Mouse (Mus musculus) adrenal gland, adult 8-10 months (tissue): ENCODE measurements around the gene Dhdh. TPM values are rescaled to one million over a fixed set of nuclear protein-coding genes. Genes with fewer than 3 reads are reported as not detected.
"Not testable (repeated sequence)": the region's sequence is repeated elsewhere in the genome, so short reads cannot be mapped to it uniquely, and the experiment has no call there.

ENCODE experiments used
- DNase-seq: peaks from one replicate; pipeline ENCODE4 v3.0.0; 2022
- total RNA-seq, 4 experiments: library from RNA; stranded (reverse); gene quantifications; 2 replicates each; pipeline ENCODE4 v1.2.4; 2022

Gene Dhdh
- total RNA-seq, 4 experiments from 2014 or later = 65.1 to 80.0 (median 69.2) TPM

GRCm38 (mm10) chr7:45509912-45510787 lies 21.5 kb upstream of the Dhdh start, which contains the start of gene Nucb1:
Gene Nucb1, minus strand, starts transcription at chr7:45510406.
- DNase-seq = peak; percentile 93

- no peak for DNase-seq
These were observed 20.7 kb upstream of the Dhdh start for GRCm38 (mm10) chr7:45509181-45509882.

GRCm38 (mm10) chr7:45508561-45508960 lies 20.0 kb upstream of the Dhdh start:
- DNase-seq = no peak

- DNase-seq = no peak
These were observed 19.0 kb upstream of the Dhdh start for GRCm38 (mm10) chr7:45507583-45507982.

GRCm38 (mm10) chr7:45498427-45498826 lies 9.8 kb upstream of the Dhdh start:
- no peak for DNase-seq

- no peak for DNase-seq
These were observed 5.9 kb upstream of the Dhdh start for GRCm38 (mm10) chr7:45494548-45494947.

- DNase-seq = no peak
These were observed 4.3 kb upstream of the Dhdh start for GRCm38 (mm10) chr7:45492951-45493350.

GRCm38 (mm10) chr7:45492225-45492844 lies 3.7 kb upstream of the Dhdh start:
- DNase-seq = no peak

- DNase-seq = peak; percentile 62
These were observed 2.7 kb upstream of the Dhdh start for GRCm38 (mm10) chr7:45491264-45491663.

- DNase-seq = no peak
These were observed 2.2 kb upstream of the Dhdh start for GRCm38 (mm10) chr7:45490822-45491221.

GRCm38 (mm10) chr7:45489578-45489977 lies 973 bp upstream of the Dhdh start:
- DNase-seq = no peak

- no peak for DNase-seq
These were observed 728 bp downstream of the Dhdh start for GRCm38 (mm10) chr7:45487861-45488292.

GRCm38 (mm10) chr7:45486761-45487415 lies 1.7 kb downstream of the Dhdh start, which contains the start of gene Gm45808:
Gene Gm45808, minus strand, starts transcription at chr7:45486811.
- DNase-seq = no peak

GRCm38 (mm10) chr7:45486158-45486557 lies 2.4 kb downstream of the Dhdh start:
- DNase-seq = no peak

GRCm38 (mm10) chr7:45484985-45485384 lies 3.6 kb downstream of the Dhdh start:
- not testable (repeated sequence) for DNase-seq

GRCm38 (mm10) chr7:45482166-45482565 lies 6.4 kb downstream of the Dhdh start:
- no peak for DNase-seq

- no peak for DNase-seq
These were observed 7.2 kb downstream of the Dhdh start, which contains the start of gene Tulp2 for GRCm38 (mm10) chr7:45481374-45481927. Gene Tulp2, plus strand, starts transcription at chr7:45481877.

GRCm38 (mm10) chr7:45480310-45480709 lies 8.3 kb downstream of the Dhdh start:
- not testable (repeated sequence) for DNase-seq

- no peak for DNase-seq
These were observed 9.8 kb downstream of the Dhdh start for GRCm38 (mm10) chr7:45478774-45479173.

GRCm38 (mm10) chr7:45477003-45477402 lies 11.6 kb downstream of the Dhdh start:
- DNase-seq = no peak

GRCm38 (mm10) chr7:45476453-45476852 lies 12.2 kb downstream of the Dhdh start:
- DNase-seq = no peak
